Mouse (Mus musculus): ENCODE results near the gene Lclat1.
"Not testable (repeated sequence)": the region's sequence is repeated elsewhere in the genome, so short reads cannot be mapped to it uniquely, and the experiment has no call there.

Gene Lclat1

DNA sequence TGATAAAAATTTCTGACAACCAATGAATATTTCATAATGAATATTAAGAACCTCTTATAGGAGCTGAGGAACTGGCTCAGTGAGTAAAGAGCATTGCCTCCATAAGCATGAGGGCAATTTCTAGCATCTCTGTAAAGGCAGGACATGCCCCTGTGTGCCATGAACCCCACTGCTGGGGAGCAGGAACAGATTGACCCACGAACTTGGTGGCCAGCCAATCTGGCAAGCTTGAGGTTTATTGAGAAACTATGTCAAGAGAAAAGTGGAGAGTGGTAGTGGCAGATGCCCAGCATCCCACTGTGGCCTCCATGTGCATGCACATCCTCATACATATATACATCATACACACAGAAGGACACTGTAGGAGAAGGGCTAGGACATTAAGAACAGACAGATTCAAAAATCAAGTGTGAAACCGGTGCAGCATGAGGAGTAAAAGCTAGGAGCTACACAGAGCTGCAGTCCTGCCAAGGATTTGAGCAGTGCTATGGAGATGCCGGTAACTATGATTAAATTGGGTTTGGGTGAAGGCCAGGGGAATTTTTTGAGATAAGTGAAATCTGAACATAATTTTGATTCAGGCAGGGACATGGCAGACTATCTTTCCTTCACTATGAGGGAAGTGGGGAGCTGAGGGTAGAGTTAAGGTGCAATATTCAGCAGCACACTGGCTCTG lies 129.5 kb downstream of the Lclat1 start:
- DNase-seq (ENCODE audit: low read depth, low spot score), result no peak

DNA sequence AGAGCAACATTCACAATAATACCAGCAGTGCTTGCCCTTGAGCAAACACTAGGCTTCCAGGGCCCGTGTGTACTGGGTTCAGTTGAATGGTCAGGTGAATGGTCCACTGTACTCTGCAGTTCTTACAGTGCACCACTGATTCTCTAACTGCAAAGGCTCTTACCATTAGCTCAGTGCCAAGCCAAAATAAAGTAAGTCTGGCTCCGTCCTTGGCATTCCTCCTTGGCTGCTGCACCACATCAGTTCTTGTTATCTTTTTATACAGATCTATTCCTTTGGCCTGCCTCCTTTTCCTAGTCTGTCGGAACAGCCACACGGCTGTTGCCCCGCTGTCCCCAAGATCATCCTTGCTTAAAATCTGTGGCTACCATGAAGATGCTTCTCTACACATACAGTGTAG lies 130.7 kb downstream of the Lclat1 start:
- no peak for DNase-seq (ENCODE audit: low read depth, low spot score)

DNA sequence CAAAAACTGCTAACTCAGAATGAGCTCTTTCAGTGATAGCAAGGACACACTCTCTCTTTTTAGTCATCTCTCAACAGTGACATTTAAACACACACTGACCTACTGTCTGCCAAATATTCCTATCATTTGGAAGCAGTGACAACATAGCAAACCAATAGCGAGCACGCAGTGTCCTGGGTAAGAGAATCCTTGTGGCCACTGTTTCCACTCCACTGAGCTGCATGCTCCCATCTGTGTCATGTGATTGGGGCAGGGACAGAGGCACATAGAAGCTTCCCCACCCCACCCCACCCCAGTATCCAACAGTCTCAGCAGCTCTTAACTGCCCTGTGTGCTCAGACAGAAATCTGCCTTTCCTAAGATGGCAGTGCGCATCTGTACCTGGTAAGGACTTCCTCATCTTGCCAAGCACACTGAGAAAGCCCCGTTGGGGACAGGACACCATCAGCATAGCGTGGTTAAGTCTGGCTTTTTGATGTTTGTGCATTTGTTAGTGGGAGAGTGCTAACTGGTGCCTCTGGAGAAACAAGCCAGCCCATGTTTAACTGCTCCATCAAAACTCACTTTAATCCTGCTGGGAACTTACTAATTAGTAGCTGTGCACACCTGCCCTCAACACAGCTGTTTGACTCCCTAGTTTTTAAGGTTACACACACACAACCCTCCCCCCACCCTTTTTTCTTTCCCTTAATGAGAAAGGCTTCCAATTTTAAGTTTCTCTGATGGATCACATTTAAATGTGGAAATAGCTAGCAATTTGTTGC lies 133.5 kb downstream of the Lclat1 start:
- DNase-seq (ENCODE audit: low read depth, low spot score), result no peak

DNA sequence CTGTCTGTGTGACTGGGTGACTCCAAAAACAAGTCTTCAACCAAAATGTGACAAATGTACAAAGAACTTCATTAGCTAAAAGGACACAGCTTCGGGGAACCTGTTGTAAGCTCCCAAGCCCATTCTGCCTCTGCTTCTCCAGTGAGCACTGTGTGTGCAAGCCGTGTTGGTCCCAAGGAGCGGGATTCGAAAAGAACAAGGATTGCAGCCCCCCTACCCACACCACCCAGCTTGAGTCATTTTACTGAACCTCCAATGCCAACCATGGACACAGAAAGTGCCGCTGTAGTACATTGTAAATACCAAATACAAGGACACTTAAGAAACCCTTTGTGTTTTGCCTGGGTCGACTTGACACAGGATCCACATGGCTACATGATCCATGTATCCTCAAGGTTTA lies 135.9 kb downstream of the Lclat1 start:
- no peak for DNase-seq (ENCODE audit: low read depth, low spot score)

DNA sequence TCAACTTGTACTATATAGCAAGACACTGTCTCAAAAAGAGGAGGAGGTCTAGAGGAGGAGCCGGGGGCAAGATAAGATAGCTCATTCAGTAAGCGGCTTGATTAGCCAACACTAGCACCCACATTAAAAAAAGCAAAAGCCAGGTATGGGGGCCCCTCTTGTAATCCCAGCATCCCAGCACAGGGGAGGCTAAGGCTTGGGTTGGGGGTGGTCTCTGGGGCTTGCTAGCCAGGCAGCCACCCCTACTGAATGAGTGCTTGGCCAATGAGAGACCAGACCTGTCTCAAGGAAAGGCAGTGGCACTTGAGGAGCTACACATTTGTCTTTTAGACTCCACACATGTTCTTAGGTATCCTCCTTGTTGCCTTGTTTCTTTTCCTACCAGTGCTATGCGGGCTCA lies 136.8 kb downstream of the Lclat1 start:
- no peak for DNase-seq (ENCODE audit: low read depth, low spot score)

DNA sequence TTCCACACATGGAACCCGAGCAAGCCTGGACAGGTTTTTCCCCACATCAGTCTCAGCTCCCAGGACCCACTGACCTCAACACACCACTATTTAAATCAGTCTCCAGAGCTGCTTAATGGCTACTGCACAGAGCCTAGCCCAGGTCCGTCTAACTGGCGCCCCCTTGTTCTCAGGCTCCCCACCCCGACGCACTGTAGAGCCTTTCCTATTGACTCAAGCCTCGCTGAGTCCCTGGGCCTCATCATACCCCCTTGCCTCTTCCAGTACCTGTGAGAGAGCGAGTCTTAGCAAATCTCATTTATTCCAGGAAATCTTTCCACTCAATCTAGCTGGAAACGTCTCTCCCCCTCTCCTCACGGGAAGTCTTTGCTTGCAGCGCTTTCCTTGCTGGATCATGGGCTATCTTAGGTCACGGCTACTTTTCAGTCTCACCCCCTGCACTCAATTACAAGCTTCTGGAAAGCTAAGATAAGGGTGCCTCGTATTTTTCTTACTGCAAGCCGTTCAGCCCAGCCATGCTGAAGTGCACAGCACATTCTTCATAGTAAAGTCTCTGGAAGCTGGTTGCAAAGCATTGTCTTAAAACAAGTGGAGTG lies 137.4 kb downstream of the Lclat1 start:
- no peak for DNase-seq (ENCODE audit: low read depth, low spot score)

DNA sequence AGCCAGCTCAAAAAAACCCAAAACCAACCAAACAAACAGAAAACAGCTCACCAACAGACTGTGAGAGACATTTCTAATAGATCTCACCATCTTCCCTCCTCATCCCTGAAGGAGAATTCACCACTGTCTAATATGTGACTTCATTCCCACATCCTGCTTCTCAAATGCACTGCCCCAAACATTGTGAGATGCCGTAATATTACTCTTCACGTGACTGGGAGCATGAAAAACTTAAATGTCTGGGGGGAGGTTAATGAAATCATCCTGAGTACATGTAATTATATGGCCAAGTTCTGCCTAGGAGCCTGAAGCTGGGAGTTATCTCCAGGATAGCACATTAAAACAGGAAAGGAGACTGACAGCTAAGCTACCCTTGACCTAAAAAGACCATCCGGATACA lies 138.3 kb downstream of the Lclat1 start:
- no peak for DNase-seq (ENCODE audit: low read depth, low spot score)

DNA sequence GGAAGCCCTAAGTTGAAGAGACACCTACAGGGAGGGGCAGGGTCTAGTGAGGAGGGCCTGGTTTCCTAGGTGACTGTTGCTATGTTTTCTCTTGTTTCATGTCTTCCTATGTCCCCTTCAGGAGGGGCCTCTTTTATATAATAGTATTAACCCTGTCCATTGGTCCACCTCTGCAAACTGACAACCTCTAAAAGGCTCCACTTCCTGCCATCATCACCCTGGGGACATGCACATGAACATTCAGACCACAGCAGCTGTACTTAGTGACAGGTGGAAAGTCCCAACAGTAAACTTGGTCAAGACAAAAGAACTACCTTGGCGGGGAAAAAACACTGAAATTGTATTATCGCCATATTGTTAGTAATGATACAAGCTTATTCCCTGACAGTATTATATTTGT lies 139.1 kb downstream of the Lclat1 start:
- DNase-seq (ENCODE audit: low read depth, low spot score), result no peak

DNA sequence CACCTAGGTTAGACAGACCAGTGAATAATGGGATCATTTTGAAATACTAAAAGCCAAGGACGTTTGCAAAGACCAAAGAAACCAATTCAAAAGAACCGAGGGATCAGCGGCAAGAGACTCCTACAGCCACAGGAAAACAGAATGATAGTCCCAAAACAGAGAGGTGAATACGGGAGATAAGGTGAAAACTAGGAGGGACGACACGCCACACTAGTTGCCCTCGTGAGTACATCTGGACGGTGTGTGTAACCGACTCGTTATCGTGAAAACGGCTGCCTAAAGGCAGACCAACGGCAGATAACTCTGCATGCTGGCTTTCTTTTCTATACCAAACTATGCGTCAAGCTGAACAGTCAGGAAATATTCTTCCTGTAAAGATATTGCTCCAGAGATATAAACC lies 140.0 kb downstream of the Lclat1 start:
- DNase-seq (ENCODE audit: low read depth, low spot score), result no peak

DNA sequence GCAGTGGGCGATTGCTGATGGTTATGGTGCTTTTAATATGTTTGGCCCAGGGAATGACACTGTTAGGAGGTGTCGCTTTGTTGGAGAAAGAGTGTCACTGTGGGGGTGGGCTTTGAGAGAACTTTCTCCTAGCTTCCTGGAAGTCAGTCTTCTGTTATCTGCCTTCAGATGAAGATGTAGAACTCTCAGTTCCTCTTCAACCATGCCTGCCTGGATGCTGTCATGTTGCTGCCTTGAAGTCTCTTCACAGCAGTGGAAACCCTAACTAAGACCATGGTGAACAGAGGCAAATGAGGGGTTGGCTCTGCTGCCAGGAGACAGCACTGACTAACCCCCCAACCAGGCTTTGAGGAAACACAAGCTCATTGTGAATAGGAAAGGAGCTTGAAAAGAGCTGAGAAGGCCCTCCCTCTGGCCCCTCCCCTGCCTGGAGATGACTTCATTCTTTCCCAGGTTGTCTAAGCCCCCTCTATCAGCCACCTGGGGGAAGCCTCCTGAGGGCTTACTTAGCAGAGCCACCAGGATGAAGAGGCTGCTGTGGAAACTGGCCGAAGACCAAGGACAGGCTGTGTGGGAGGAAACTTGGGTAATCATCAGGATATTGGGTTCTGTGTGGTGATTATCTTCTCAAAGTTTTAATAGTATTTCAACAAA lies 142.8 kb downstream of the Lclat1 start:
- DNase-seq (ENCODE audit: low read depth, low spot score), result no peak

DNA sequence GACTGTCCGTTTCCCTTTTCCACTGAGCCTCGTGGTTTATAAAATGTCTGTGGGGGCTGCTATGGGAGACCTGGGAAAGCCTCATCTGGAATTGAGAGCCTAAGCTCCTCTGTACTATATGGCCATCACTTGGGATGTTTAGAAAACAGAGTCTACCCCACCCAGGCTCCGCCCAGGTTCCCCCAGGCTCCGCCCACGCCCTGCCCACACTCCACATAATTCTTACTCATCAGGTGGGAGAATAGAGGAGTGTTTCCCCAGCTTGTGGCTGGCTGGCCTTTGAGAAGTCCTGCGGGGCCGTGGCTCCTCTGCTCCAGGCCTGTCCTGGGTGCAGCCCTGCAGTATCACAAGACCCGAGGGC lies 143.3 kb downstream of the Lclat1 start:
- DNase-seq (ENCODE audit: low read depth, low spot score), result peak; percentile 29

DNA sequence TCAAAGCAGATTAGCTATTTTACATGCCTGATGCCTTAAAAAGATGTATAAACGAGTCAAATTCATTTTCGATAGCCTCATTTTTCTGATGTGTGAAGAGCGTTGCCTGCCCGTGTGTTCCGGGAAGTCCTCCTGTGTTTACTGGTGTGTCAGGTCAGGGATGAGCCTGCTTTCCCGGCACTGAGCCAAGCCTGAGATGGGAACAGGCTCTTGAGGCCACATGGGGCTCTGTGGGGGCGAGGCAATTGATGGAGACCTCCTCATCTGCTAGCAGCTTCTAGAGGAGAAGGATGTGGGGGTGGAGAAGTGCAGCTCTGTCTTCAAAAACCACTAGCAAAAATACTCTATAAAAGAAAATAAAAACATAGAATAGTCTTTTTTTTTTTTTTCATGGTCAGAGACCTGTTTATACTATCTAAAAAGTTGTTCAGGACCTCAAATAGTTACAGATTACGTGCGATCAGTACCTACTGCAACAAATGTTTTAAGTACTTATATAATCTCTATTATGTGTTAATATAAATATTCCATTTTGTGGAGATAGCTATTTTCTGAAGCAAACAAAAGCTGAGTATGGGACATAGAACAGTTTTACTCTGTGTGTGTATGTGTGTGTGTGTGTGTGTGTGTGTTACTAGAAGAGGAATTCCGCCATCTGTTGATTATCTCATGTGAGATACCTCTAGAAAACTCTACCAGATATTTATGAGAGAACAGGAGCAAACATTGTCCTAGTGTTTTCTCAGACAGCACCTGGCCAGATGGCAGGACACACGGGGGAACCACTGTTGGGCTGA lies 144.2 kb downstream of the Lclat1 start:
- DNase-seq (ENCODE audit: low read depth, low spot score), result no peak

DNA sequence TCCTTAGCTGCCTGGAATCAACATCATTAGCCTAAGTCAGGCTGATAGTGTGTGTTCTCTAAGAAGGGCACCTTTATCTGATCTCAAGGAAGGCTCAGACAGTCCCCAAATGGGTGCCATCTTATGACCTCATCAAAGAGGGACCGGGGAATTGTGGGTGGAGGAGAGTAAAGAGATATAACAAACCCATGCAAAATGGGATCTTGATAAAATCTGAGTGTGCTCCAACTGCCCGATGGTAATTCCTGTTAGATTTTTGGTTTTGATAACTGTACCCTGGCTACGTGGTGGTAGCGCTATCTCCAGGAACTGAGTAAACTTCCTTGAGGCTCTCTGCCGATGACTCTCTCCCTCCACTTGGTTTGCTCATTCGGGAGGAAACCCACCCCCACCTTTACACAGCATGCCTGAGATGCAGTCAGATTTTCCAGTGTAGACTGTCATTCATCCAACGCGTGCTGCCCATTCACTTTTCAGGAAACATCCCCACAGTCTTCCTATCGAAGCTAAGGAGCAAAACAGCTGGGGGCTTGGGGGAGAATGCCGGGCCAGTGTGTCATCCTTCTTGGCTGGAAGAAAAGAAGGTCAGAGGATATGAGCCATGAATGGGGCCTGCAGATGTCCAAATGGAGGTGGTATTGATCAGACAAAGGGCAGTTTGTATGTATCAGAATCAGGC lies 145.6 kb downstream of the Lclat1 start:
- no peak for DNase-seq (ENCODE audit: low read depth, low spot score)

DNA sequence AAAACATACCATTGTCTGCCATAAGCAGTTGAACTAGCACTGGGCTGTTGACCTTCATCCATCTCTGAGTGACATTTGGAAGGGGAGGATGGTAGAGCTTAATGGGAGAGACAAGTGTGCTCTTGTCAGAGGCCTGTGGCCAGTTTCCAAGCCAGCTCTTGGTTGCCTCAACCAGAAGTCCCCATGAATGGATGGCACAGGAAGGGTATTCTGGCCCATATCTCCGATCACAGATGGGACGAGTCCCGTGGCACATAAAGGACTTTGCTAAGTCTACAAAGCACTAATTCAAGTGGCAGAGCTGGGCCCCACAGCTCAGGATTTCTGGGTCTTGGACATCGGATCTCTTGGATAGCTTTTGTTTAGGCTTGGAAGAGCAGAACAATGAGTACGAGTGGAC lies 148.0 kb downstream of the Lclat1 start:
- no peak for DNase-seq (ENCODE audit: low read depth, low spot score)

DNA sequence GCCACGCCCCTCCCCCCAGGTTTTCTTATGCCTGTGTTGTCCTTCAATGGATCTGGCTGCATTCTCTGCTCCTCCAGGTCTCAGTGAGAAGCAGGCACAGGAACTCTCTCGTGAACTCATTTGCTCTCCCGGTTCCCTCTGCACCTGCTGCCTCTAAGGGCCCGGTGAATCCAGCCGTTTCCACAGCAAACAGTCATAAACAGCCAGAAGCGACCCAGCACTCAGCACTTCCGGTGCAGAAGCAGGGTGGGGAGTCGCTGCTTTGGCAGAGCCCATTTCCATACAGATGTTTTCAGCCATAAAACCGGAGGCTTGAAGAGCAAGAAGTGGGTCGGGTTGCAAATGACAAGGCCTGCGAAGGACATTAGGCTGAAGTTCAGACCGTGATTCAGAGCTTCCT lies 150.8 kb downstream of the Lclat1 start:
- DNase-seq (ENCODE audit: low read depth, low spot score), result peak; percentile 18

DNA sequence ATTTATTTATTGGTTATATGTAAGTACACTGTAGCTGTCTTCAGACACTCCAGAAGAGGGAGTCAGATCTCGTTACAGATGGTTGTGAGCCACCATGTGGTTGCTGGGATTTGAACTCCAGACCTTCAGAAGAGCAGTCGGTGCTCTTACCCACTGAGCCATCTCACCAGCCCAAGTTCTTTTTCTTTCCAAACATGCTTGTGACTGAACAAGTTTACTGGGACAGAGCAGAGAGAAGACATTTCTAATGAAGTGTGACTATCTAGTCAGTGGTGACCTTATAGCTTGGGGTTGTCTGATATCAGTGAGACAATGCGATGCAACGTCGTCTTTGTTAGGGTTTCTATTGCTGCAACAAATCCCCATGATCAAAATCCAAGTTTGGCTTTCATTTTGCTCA lies 151.5 kb downstream of the Lclat1 start:
- DNase-seq (ENCODE audit: low read depth, low spot score), result not testable (repeated sequence)

DNA sequence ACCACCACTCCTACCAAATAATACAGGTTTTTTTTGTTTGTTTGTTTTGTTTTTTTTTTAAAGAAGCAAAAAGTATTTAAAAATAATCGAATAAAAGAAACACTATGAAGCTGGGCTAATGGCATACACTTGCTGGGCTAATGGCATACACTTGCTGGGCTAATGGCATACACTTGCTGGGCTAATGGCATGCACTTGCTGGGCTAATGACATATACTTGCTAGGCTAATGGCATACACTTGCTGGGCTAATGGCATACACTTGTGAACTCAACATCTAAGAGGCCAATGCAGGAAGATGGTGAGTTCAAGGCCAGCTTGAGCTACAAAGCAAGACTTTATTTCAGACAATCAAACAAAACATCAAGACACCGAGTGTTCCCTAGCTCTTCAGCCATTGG lies 154.8 kb downstream of the Lclat1 start:
- no peak for DNase-seq (ENCODE audit: low read depth, low spot score)

DNA sequence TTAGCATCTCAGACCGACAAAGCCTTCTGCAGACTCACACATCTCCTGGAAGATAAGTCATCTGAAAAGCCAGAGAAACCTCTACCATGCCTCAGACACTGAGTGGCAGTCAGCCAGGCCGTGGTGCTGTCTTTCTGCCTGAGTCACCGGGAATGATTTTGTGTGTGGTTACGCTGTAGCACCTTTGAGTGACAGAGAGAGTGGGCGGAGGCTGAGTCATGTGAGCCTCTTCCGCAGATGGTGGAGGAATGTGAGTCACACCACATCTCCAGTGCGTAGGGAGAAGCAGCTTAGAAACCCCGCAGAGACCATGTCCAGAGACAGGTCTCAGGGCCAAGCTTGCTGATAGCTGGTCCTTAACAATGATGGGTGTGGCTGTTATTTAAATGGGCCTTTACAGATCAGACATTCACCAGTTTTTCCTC lies 155.3 kb downstream of the Lclat1 start:
- peak; percentile 94 for DNase-seq (ENCODE audit: low read depth, low spot score)

DNA sequence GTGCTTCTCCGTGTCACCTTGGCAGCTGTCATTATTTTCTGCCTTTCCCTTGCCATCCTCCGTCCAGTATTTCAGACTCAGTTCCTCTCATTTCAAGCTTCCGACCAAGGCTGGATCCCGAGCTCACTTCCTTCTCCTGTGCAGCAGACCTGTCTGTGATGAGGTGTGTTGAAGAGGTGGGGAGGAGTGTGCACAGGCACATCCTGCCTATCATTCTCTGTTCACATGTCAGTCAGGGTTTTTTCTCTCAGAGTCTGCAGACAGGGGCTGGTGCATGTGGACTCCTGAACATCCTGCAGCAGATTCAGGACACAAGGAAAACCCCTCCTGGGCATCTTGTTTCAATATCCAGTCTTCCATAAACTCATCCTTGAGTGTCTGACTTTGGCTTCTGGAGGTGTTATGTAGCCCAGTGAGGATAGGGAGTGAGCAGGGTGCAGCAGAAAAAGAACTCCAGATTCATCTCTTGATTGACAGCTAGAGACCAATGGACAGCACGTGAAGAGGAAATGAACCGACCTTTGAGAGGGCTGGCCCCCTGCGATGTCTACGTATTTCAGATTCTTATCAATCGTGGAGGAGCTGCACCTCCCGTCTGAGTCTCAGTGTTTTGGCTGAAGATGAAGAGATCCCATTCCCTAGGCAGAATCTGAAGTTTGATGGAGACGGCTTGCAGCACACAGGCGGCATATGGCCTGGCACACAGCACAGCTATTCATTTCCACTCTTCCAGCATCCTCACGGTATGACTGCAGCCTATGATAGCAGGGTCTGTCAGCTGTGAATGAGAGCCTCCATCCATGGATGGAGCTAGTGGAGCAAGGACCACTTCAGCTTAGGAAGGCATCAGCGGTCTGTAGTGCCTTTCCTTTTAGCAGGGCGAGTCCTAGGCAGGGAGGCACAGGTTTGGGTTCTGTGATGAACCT lies 163.3 kb downstream of the Lclat1 start:
- no peak for DNase-seq (ENCODE audit: low read depth, low spot score)
